Mouse (Mus musculus) heart, postnatal 25 days (tissue): ENCODE measurements at regions not wholly inside any gene's neighbourhood (a gene's known extent, or its start where the extent isn't known, plus 50 kb on each side); places are given as distances from the start of the nearest gene placed in this dataset.

Source experiments
- DNase-seq: peaks from one replicate; pipeline ENCODE4 v3.0.0; 2022; ENCODE audit warnings: low spot score
- intact Hi-C: fragments of 180-260 bp; cut with DNase I; formaldehyde crosslinking; loops from one replicate; pipeline ENCODE4 v1.15.1; 2025

DNA sequence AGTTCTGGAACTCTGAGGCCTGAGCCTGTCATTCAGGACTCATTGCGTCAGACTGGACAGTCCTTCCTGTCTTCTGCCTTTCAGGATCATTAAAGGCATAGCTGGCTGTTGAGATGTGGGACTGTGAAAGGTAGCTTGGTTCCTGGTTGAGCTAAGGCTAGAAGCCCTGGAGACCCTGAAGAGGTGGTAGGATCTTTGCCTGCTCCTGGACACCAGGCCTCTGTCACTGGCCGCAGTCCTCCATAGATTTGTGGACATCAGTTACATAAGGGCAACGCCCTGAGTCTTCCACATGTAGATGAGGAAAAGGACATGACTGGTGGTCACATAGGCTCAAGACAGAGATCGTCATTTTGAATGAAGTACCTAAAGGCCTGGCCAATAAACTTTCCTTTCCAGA, 127.9 kb downstream of the Opa1 start:
- intact Hi-C loops = no loop called here
- DNase-seq = no peak

GRCm38 (mm10) chr16:29707656-29708055, 128.5 kb downstream of the Opa1 start:
- DNase-seq = no peak
- intact Hi-C loops = no loop called here

- DNase-seq = no peak
- intact Hi-C loops = no loop called here
Measured at GRCm38 (mm10) chr16:29709072-29709471, 129.9 kb downstream of the Opa1 start.

- DNase-seq = no peak
- intact Hi-C loops = no loop called here
Measured at GRCm38 (mm10) chr16:29711386-29711785, 132.3 kb downstream of the Opa1 start.

DNA sequence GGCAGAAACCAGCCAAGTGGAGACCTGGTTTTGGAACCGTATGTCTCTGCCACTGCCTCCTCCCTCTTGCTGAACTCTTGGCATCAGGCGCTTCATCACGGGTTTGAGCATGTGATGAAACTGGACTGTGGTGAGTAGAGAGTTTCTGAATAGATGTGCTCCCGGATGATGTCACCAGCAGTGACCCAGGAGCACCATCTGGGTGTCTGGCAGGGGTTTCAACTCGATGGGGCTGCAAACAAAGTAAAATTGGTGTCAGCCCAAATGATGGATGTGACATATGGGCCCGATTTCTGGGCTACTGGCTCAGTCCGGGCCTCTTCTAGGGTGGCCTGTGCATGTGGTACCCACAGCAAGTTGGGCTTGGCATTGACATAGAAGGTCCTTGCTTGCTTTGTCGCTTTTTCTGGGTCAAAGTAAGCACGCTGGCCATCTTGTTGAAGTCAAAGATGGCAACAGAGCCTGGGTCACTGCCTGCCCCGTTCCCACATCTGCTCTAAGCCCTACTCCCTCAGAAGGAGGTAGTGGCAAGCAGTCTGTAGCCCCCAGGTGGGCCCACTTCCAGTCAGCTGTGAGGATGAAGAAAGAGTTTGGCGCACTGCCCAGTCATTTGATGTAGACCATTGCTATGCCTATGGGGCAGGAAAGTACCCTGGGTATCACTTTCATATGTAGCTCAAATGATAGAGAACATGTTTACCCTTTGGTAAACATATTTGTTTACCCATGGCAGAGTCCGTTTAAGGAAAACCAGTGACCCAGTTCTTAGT, 133.0 kb downstream of the Opa1 start:
- DNase-seq = peak; percentile 56
- intact Hi-C loops = no loop called here

- intact Hi-C loops = no loop called here
- peak; percentile 57 for DNase-seq
Measured at GRCm38 (mm10) chr16:29714612-29715127, 135.5 kb downstream of the Opa1 start.

GRCm38 (mm10) chr16:29718965-29719364, 139.8 kb downstream of the Opa1 start:
- intact Hi-C loops = no loop called here
- DNase-seq = no peak

GRCm38 (mm10) chr16:29719571-29720451, 140.7 kb downstream of the Opa1 start:
- intact Hi-C loops = no loop called here
- DNase-seq = no peak

- intact Hi-C loops = no loop called here
Measured at GRCm38 (mm10) chr16:29725153-29725552, 146.0 kb downstream of the Opa1 start.

DNA sequence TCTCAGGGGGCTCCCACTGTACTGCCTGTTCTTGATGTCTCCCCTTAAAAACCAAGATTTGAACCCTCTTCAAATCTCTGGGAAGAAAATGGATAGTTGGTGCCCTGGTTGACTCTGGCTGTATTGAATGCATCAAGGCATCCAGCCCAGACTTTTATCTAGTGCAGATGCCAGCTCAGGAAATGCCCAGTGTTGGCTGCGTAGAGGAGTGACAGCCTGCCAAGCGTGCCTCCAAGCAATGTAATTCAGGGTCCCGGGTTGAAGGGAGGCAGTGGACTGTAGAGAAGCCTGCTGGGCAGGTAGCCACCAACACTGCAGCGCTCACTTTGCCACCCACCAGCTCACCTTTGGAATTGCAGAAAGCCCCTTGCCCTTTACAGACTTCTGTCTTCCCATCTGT, 146.4 kb downstream of the Opa1 start:
- no peak for DNase-seq
- intact Hi-C loops = no loop called here

More at GRCm38 (mm10) chr16:29725153-29725552, 146.0 kb downstream of the Opa1 start:
- no peak for DNase-seq

DNA sequence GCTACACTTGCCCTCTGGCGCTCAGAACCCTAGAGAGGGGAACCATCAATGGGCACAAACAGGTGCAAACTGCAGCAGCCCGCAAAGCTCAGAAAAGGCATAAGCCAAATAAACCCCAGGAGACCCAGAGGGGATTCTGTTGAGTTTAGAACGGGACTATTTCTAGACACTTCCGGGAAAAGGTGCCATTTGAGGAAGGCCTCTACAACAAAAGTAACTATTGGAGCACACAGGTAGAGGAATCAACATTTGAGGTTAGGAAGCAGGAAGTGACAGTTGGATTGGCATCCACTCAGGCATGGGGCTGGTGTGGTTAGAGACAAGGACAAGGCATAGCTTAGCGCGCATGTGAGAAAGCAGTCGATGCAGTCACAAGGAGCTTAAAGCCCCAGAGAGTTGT, 148.3 kb downstream of the Opa1 start:
- intact Hi-C loops = no loop called here

GRCm38 (mm10) chr16:29728769-29729481, 149.8 kb downstream of the Opa1 start:
- intact Hi-C loops = loop anchor here (1.0 to 2.0 kb wide), 3 partner anchors 338 to 586 kb away; no protein-coding TSS in a partner anchor
- DNase-seq = peak; percentile 49

More for the DNA sequence above, 148.3 kb downstream of the Opa1 start:
- DNase-seq = no peak

DNA sequence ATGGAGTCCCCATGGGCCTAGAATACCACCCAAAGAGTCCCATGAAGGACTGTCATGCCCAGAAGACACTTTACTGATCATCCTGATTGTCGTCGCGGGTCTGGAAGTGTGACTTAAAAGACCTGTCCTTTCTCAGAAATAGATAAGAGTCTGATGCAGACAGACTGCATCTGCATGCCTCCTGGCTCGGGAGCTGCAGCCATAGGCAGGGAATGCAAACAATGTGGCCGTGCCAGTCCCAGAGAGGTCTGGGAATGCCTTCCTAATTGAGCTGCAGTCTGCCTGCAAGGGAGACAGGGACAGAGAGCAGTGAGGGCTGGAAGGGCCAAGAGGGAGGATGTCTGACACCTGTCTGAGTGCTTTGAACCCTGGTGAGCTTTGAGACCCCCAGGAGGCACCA, 150.9 kb downstream of the Opa1 start:
- intact Hi-C loops = loop anchor here (2.0 to 5.0 kb wide), 3 partner anchors 87 to 277 kb away; no protein-coding TSS in a partner anchor
- no peak for DNase-seq

GRCm38 (mm10) chr16:29732889-29733288, 153.8 kb downstream of the Opa1 start:
- intact Hi-C loops = loop anchor here (5.0 kb wide), 2 partner anchors 209 to 274 kb away; no protein-coding TSS in a partner anchor
- no peak for DNase-seq

DNA sequence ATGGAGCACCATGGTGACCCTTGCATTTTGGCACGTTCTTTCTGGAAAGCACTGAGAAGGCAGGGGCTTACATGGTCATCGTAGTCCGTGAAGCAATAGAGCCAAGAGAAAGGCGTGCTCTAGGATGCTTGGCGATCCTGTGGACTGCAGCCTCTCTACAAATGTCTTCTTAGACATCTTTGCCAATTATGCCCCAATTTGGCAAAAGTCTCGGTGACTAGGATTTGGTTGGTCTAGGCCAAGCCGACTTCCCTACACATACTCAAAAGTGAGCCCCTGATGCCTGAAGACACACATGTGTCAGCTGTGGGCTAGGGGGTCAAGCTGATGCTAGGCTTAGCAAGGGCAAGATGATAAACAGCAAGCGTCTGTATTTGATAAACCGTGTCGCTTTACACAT, 154.7 kb downstream of the Opa1 start:
- intact Hi-C loops = loop anchor here (1.0 to 5.0 kb wide), 3 partner anchors 208 to 454 kb away; no protein-coding TSS in a partner anchor
- no peak for DNase-seq

- intact Hi-C loops = loop anchor here (1.0 to 5.0 kb wide), 3 partner anchors 208 to 454 kb away; no protein-coding TSS in a partner anchor
- peak; percentile 41 for DNase-seq
Measured at GRCm38 (mm10) chr16:29734324-29734723, 155.2 kb downstream of the Opa1 start.

- intact Hi-C loops = loop anchor here (1.0 to 5.0 kb wide), 3 partner anchors 208 to 454 kb away; no protein-coding TSS in a partner anchor
- peak; percentile 44 for DNase-seq
Measured at GRCm38 (mm10) chr16:29734738-29735250, 155.7 kb downstream of the Opa1 start.

- intact Hi-C loops = no loop called here
- DNase-seq = no peak
Measured at GRCm38 (mm10) chr16:29735371-29736008, 156.4 kb downstream of the Opa1 start.

- DNase-seq = no peak
- intact Hi-C loops = no loop called here
Measured at GRCm38 (mm10) chr16:29736211-29736610, 157.1 kb downstream of the Opa1 start.
